Mouse (Mus musculus) lung, adult 2 months (tissue): ENCODE data around the gene Khdc1a.
"Not testable (repeated sequence)": the region's sequence is repeated elsewhere in the genome, so short reads cannot be mapped to it uniquely, and the experiment has no call there.

Source experiments
- CTCF ChIP-seq: fragments of 200-500 bp; IDR thresholded peaks from 2 replicates; pipeline ENCODE4 v1.5.1; 2011; ENCODE audit warnings: mild to moderate bottlenecking, low read length, control low read depth; ENCODE audit not compliant: insufficient read depth
- POLR2A ChIP-seq: fragments of 200-500 bp; IDR thresholded peaks from 2 replicates; pipeline ENCODE4 v1.6.1; 2011; ENCODE audit warnings: low read depth, mild to moderate bottlenecking, control low read depth, low read length, borderline replicate concordance; ENCODE audit errors: extremely low read depth

DNA sequence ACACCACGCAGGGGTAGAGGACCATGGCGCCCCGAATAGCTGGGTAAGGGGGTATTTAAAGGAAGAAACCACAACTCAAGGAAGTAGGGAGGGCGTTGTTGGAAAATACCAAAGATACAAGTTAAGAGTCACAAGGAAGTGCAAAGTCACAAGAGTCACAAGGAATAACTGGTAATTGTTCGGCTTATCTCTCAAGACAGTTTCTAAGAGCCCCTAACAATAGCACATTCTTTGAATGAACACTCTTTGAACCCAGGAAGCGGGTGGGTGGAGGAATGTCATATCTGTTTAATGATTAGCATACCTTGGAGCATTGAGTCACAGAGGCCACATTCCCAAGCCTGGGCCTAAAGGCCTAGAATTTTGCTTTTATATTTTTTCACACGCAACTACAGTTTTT, 4.7 kb upstream of the Khdc1a start:
- TF ChIP-seq CTCF, POLR2A: not testable (repeated sequence)
